Mouse (Mus musculus) neural tube, embryonic 12.5 days (tissue): Measurements from ENCODE around the gene Trpv2. TPM values are rescaled to one million over a fixed set of nuclear protein-coding genes. Genes with fewer than 3 reads are reported as not detected.
A peak's percentile ranks its signal among the peaks of the same experiment; 100 is the strongest.

ENCODE experiments used
- ATAC-seq: fragments of 200-750 bp; cut with Nextera tagmentation; 2 replicates; pipeline ENCODE4 v1.8.0; 2017; ENCODE audit warnings: low read depth, mild to moderate bottlenecking, moderate TSS enrichment, moderate library complexity; ENCODE audit not compliant: low FRiP score
- H3K27ac ChIP-seq: fragments of 300-500 bp; sonication (generic); 2 replicates; pipeline ENCODE4 v1.5.1; 2016
- H3K27me3 ChIP-seq: fragments of 300-500 bp; sonication (generic); replicated peaks from 2 replicates; pipeline ENCODE4 v1.6.1; 2016; ENCODE audit warnings: mild to moderate bottlenecking
- H3K36me3 ChIP-seq: fragments of 300-500 bp; sonication (generic); 2 replicates; pipeline ENCODE4 v1.6.1; 2016; ENCODE audit warnings: mild to moderate bottlenecking
- H3K4me1 ChIP-seq: fragments of 300-500 bp; sonication (generic); 2 replicates; pipeline ENCODE4 v1.6.1; 2016
- H3K4me2 ChIP-seq: fragments of 300-500 bp; sonication (generic); replicated peaks from 2 replicates; pipeline ENCODE4 v1.6.1; 2016; ENCODE audit warnings: mild to moderate bottlenecking
- H3K4me3 ChIP-seq: fragments of 300-500 bp; sonication (generic); 2 replicates; pipeline ENCODE4 v1.5.1; 2016
- H3K9ac ChIP-seq: fragments of 300-500 bp; sonication (generic); 2 replicates; pipeline ENCODE4 v1.6.1; 2016; ENCODE audit warnings: mild to moderate bottlenecking
- H3K9me3 ChIP-seq: fragments of 300-500 bp; sonication (generic); 2 replicates; pipeline ENCODE4 v1.6.1; 2016; ENCODE audit warnings: mild to moderate bottlenecking
- WGBS: fragments of 180-500 bp; shearing (Covaris S2); methylation state at CpG from one replicate; pipeline ENCODE4 v1.1.7; 2016; 5-methylcytosine and 5-hydroxymethylcytosine counted together
- polyA plus RNA-seq: library from polyadenylated mRNA; unstranded; fragments of >200 nt; fragmentation: Nextera tagmentation; extraction: Ambion mirVana; gene quantifications from 2 replicates; pipeline ENCODE4 v1.2.1, GENCODE M21; 2016

Trpv2 gene
- polyA plus RNA-seq, 1 experiment from 2014 or later: 18.0 TPM

GRCm38 (mm10) chr11:62622850-62623249, 48.6 kb downstream of the Trpv2 start:
- 46% methylated on average over 4 of the region's 4 CpGs for WGBS
- peaks cover 16% of the 10 kb centered on the region; the same call in 1 of the 2 replicates for H3K36me3 ChIP-seq
- H3K4me1 ChIP-seq: peaks cover 14% of the 10 kb centered on the region
- no peaks in the 10 kb centered on the region for H3K9me3 ChIP-seq
- H3K4me3 ChIP-seq: no peak overlapping the region
- no peak for ATAC-seq
- H3K27ac ChIP-seq: no peak overlapping the region
- no peaks in the 10 kb centered on the region for H3K27me3 ChIP-seq
- no peak overlapping the region for H3K9ac ChIP-seq
- no peak overlapping the region for H3K4me2 ChIP-seq

- H3K9me3 ChIP-seq: no peaks in the 10 kb centered on the region
- no peak for ATAC-seq
- no peak overlapping the region; the same call in 1 of the 2 replicates for H3K27ac ChIP-seq
- H3K4me3 ChIP-seq: no peak overlapping the region
- H3K9ac ChIP-seq: no peak overlapping the region
- no peaks in the 10 kb centered on the region for H3K27me3 ChIP-seq
- H3K4me1 ChIP-seq: peaks cover 30% of the 10 kb centered on the region
- WGBS: 65% methylated on average over 10 of the region's 10 CpGs
- no peak overlapping the region for H3K4me2 ChIP-seq
- H3K36me3 ChIP-seq: peaks cover 5% of the 10 kb centered on the region; the same call in 1 of the 2 replicates
Observed at GRCm38 (mm10) chr11:62624341-62625291, 50.3 kb downstream of the Trpv2 start.

GRCm38 (mm10) chr11:62629352-62630224, 55.3 kb downstream of the Trpv2 start:
- H3K9me3 ChIP-seq: no peaks in the 10 kb centered on the region
- 3% methylated on average over 9 of the region's 9 CpGs for WGBS
- H3K4me2 ChIP-seq: peak overlapping the region; percentile 49
- no peak overlapping the region for H3K9ac ChIP-seq
- H3K27me3 ChIP-seq: no peaks in the 10 kb centered on the region
- H3K36me3 ChIP-seq: no peaks in the 10 kb centered on the region
- ATAC-seq: peak; percentile 52
- H3K27ac ChIP-seq: peak overlapping the region; percentile 68
- H3K4me3 ChIP-seq: no peak overlapping the region
- H3K4me1 ChIP-seq: peaks cover 43% of the 10 kb centered on the region

GRCm38 (mm10) chr11:62630225-62630821, 56.0 kb downstream of the Trpv2 start:
- Histone ChIP-seq H3K9me3 (no peaks in the 10 kb centered on the region), H3K4me1 (peaks cover 37% of the 10 kb centered on the region), H3K9ac (peak overlapping the region; percentile 35), H3K27ac (peak overlapping the region; percentile 68), H3K27me3 (no peaks in the 10 kb centered on the region), H3K4me3 (no peak overlapping the region), H3K4me2 (peak overlapping the region; percentile 49), H3K36me3 (no peaks in the 10 kb centered on the region)
- peak; percentile 45 for ATAC-seq
- WGBS: 3% methylated on average over 11 of the region's 11 CpGs

GRCm38 (mm10) chr11:62631138-62631537, 56.9 kb downstream of the Trpv2 start:
- 26% methylated on average over 4 of the region's 4 CpGs for WGBS
- Histone ChIP-seq H3K27me3 (no peaks in the 10 kb centered on the region), H3K27ac (no peak overlapping the region), H3K4me3 (no peak overlapping the region), H3K9me3 (no peaks in the 10 kb centered on the region), H3K36me3 (no peaks in the 10 kb centered on the region), H3K9ac (no peak overlapping the region), H3K4me1 (peaks cover 37% of the 10 kb centered on the region), H3K4me2 (peak overlapping the region; percentile 49; the same call in 1 of the 2 replicates)
- no peak for ATAC-seq

GRCm38 (mm10) chr11:62635406-62635805, 61.1 kb downstream of the Trpv2 start:
- no peak overlapping the region for H3K4me2 ChIP-seq
- no peaks in the 10 kb centered on the region for H3K9me3 ChIP-seq
- no peak overlapping the region for H3K4me3 ChIP-seq
- WGBS: 85% methylated on average over 3 of the region's 3 CpGs
- H3K36me3 ChIP-seq: no peaks in the 10 kb centered on the region
- ATAC-seq: no peak
- H3K4me1 ChIP-seq: peaks cover 13% of the 10 kb centered on the region
- no peak overlapping the region for H3K9ac ChIP-seq
- no peaks in the 10 kb centered on the region for H3K27me3 ChIP-seq
- no peak overlapping the region for H3K27ac ChIP-seq

- Histone ChIP-seq H3K27me3 (no peaks in the 10 kb centered on the region), H3K4me1 (peaks cover 4% of the 10 kb centered on the region), H3K4me2 (no peak overlapping the region), H3K9ac (no peak overlapping the region), H3K36me3 (no peaks in the 10 kb centered on the region), H3K27ac (no peak overlapping the region), H3K9me3 (no peaks in the 10 kb centered on the region), H3K4me3 (no peak overlapping the region)
- WGBS: 75% methylated on average over 11 of the region's 11 CpGs
- no peak for ATAC-seq
Observed at GRCm38 (mm10) chr11:62636105-62636839, 62.0 kb downstream of the Trpv2 start.

- Histone ChIP-seq H3K9me3 (no peaks in the 10 kb centered on the region), H3K9ac (no peak overlapping the region), H3K4me3 (no peak overlapping the region), H3K4me2 (no peak overlapping the region), H3K27me3 (no peaks in the 10 kb centered on the region), H3K27ac (no peak overlapping the region), H3K36me3 (no peaks in the 10 kb centered on the region), H3K4me1 (no peaks in the 10 kb centered on the region)
- no peak for ATAC-seq
- WGBS: 91% methylated on average over 3 of the region's 3 CpGs
Observed at GRCm38 (mm10) chr11:62636840-62637221, 62.5 kb downstream of the Trpv2 start.

- Histone ChIP-seq H3K9ac (no peak overlapping the region), H3K27ac (no peak overlapping the region), H3K4me3 (no peak overlapping the region), H3K9me3 (no peaks in the 10 kb centered on the region), H3K27me3 (no peaks in the 10 kb centered on the region), H3K36me3 (no peaks in the 10 kb centered on the region), H3K4me2 (no peak overlapping the region), H3K4me1 (no peaks in the 10 kb centered on the region)
- WGBS: 91% methylated on average over 5 of the region's 5 CpGs
- ATAC-seq: no peak
Observed at GRCm38 (mm10) chr11:62637401-62637800, 63.1 kb downstream of the Trpv2 start.

- no peaks in the 10 kb centered on the region for H3K36me3 ChIP-seq
- ATAC-seq: no peak
- no peak overlapping the region for H3K27ac ChIP-seq
- 88% methylated on average over 6 of the region's 6 CpGs for WGBS
- H3K4me3 ChIP-seq: no peak overlapping the region
- H3K4me2 ChIP-seq: no peak overlapping the region
- H3K4me1 ChIP-seq: no peaks in the 10 kb centered on the region
- H3K27me3 ChIP-seq: no peaks in the 10 kb centered on the region
- H3K9ac ChIP-seq: no peak overlapping the region
- H3K9me3 ChIP-seq: no peaks in the 10 kb centered on the region
Observed at GRCm38 (mm10) chr11:62637806-62638205, 63.5 kb downstream of the Trpv2 start.

- Histone ChIP-seq H3K4me1 (0 out of 2 replicates have a peak, but pooled peaks cover 2% of the 10 kb centered on the region), H3K4me2 (no peak overlapping the region), H3K9me3 (no peaks in the 10 kb centered on the region), H3K4me3 (no peak overlapping the region), H3K36me3 (no peaks in the 10 kb centered on the region), H3K27me3 (no peaks in the 10 kb centered on the region), H3K27ac (no peak overlapping the region), H3K9ac (no peak overlapping the region)
- ATAC-seq: no peak
- WGBS: 95% methylated on average over 4 of the region's 4 CpGs
Observed at GRCm38 (mm10) chr11:62638402-62638801, 64.1 kb downstream of the Trpv2 start.
